Mouse (Mus musculus): ENCODE measurements around the gene Capn7.

DNA sequence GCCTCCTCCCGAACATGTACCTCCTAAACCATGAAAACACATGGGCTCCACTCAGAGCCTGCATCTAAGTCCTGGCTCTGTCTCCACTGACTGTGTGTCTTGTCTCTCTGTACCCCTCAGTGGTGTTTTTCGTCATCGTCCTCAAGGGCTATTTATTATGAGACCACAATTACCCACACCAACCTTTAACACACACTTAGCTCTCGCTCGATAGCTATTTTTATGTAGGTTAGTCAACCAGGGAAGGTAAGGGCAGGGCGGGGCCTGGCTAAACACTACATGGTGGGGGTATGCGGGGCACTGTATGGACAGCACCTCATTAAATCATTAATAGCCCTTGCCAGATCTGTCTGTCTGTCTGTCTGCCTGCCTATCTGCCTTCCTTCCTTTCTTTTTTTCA is 84.1 kb downstream of the Capn7 start:
- no peak for TF ChIP-seq CEBPB (IDR thresholded peaks at IDR 0.05; ENCODE audit: low read depth)
- TF ChIP-seq MAX (IDR thresholded peaks at IDR 0.05) = no peak
- TF ChIP-seq CTCF (IDR thresholded peaks at IDR 0.05; ENCODE audit: control insufficient read depth, insufficient read depth, insufficient read length) = no peak
